ENCODE assay signal across 8 mouse cellular contexts in genomic region chr3:51341268-51342081, GRCm38 (mm10). TPM values are rescaled to one million over a fixed set of nuclear protein-coding genes. Genes with fewer than 3 reads are reported as not detected.
DNase-seq lines count a peak whose midpoint lies in the region; ATAC-seq and TF ChIP-seq lines count a peak whose summit lies in the region.

No protein-coding gene starts in this region.

- H3K4me1 ChIP-seq in cortical plate, adult 2 months (ENCODE audit: control insufficient read depth, insufficient read depth, low read length): peaks cover 1% of the 10 kb centered on the region; the same call in 1 of the 2 replicates

- no peak for TF ChIP-seq POLR2A in cortical plate, adult 2 months (IDR thresholded peaks at IDR 0.05; ENCODE audit: extremely low read depth, insufficient read depth, low read length)

- peak overlapping the region; percentile 91 for H3K4me3 ChIP-seq in cortical plate, adult 2 months (ENCODE audit: insufficient read depth, low read length)

- peak; percentile 51 for ATAC-seq in megakaryocyte progenitor cell, adult 5-6 weeks (replicated peaks; ENCODE audit: poor library complexity)

- no peak for TF ChIP-seq CTCF in cortical plate, adult 2 months (IDR thresholded peaks at IDR 0.05; ENCODE audit: extremely low read depth, insufficient read depth, low read length)

- intact Hi-C loops in left cerebral cortex, postnatal 14 days (cut with DNase I): loop anchor here (5.0 kb wide), 1 partner anchor 64 kb away; no protein-coding TSS in a partner anchor

- DNase-seq in adipocyte (ENCODE audit: low spot score): peak; percentile 84
- peak; percentile 89 for DNase-seq in gastrocnemius, postnatal 10 days
- peak; percentile 87 for DNase-seq in induced T-regulatory cell, adult 2 months (ENCODE audit: low read depth)
- DNase-seq in left cerebral cortex, postnatal 14 days (ENCODE audit: low spot score in 2 of 2): peak; percentile 62 to 68
- peak; percentile 70 for DNase-seq in right cerebral cortex, postnatal 14 days
- peak; percentile 83 for DNase-seq in urinary bladder, postnatal 25 days (ENCODE audit: low spot score)

- peak overlapping the region; percentile 99 for H3K27ac ChIP-seq in cortical plate, adult 2 months (ENCODE audit: insufficient read depth, low read length)

RNA-seq across cellular contexts. Expression of gene Elf2, which starts 1.0 kb away (rescaled TPM):
- 25.9 and 26.8 TPM in 2 replicates for polyA plus RNA-seq in cortical plate, adult 2 months (2012; rRNA removed)
- 10 to 100 TPM; 50.9 to 58.2 TPM for total RNA-seq in gastrocnemius, postnatal 10 days (2021)
- total RNA-seq in left cerebral cortex, postnatal 14 days (2021): 10 to 100 TPM; 25.5 to 26.1 TPM
- total RNA-seq in megakaryocyte progenitor cell, adult 5-6 weeks (2015): 40.3 and 43.1 TPM in 2 replicates
- total RNA-seq in megakaryocyte progenitor cell, adult 5-6 weeks (2017): 96.0 and 124 TPM in 2 replicates

RNA-seq across cellular contexts. Expression of gene Mgarp, which starts 55.1 kb away (rescaled TPM):
- polyA plus RNA-seq in cortical plate, adult 2 months (2012; rRNA removed): 0.08 TPM in 1 of 2 replicates, not detected in the other
- under 1 TPM; 0.43 to 0.63 TPM for total RNA-seq in gastrocnemius, postnatal 10 days (2021)
- not detected for total RNA-seq in left cerebral cortex, postnatal 14 days (2021)
- not detected in 2 replicates for total RNA-seq in megakaryocyte progenitor cell, adult 5-6 weeks (2015)
- total RNA-seq in megakaryocyte progenitor cell, adult 5-6 weeks (2017): not detected in 2 replicates

Comparison
In these comparisons a context has a peak if more than half of its experiments do, and no peak if none do; other contexts are left out.
1. Peak in every context shown above with its lines: DNase-seq, ATAC-seq, H3K4me3 ChIP-seq and H3K27ac ChIP-seq.